Mouse (Mus musculus): ENCODE results near the gene 4921501E09Rik. TPM values are rescaled to one million over a fixed set of nuclear protein-coding genes. Genes with fewer than 3 reads are reported as not detected.
A peak's percentile ranks its signal among the peaks of the same experiment; 100 is the strongest.
"Not testable (repeated sequence)": the region's sequence is repeated elsewhere in the genome, so short reads cannot be mapped to it uniquely, and the experiment has no call there.

4921501E09Rik gene
- total RNA-seq (2021) = not detected
- long read RNA-seq, experiment 1 = 0 reads
- long read RNA-seq, experiment 2 = 0 reads

- no peak for DNase-seq
Observed at GRCm38 (mm10) chr17:33067958-33068357, at the start of gene 4921501E09Rik. Gene 4921501E09Rik (minus strand): TSS chr17:33068058.

DNA sequence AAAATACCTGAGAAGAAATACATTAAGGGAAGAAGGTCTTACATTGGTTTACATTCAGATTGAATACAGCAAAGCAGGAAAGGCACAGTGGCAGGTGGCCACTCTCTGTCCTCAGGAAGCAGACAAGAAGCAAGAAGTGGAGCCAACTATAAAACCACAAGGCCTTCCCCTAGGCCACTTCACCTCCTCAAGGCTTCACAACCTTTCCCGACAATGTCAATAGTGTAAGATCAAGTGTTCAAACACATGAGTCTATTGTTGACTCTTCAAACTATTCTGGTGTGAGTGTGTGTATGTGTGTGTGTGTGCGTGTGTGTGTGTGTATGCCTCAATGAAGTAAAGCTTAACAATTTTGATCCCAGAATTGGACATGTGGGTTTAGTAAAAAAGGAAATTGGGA is 29.5 kb upstream of the 4921501E09Rik start:
- no peak for DNase-seq

- DNase-seq = peak; percentile 85 to 91
Observed at GRCm38 (mm10) chr17:33092391-33093193, 24.7 kb upstream of the 4921501E09Rik start.

GRCm38 (mm10) chr17:33091630-33092029 is 23.8 kb upstream of the 4921501E09Rik start:
- peak in 1 of 2 experiments; percentile 6 for DNase-seq

DNA sequence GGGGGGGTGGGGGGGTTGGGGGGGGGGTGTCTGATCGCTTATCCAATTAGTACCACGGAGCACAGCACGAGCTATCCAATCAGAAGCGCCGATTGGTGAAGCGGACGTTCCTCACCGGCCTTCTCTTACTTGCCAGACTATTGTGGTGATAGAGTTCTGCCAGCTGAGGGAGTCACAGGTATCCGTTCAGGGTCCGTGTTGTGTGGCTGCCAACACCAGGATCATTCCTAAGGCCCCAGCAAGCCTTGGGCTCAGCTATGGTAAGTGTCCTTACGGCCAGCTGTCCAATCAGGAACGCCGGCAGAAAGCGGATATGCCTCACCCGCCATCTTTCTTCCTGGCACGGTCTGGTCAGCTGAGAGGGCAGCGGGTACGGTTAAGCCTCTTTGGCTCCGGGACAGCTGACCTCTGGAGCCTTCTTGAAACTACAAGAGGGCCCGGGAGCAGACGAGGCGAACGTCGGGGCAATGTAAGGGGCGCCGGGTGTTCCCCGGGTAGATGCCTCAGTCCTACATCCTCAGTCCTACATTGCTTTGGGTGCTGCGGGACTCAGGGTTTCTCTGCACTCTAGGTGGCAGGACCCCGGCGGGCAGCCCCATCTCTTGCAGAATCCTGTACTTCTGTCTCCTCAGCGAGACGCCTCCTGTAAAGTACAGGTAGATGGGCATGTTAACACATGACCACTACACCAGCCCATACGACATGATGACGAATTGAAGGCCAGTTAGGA is 21.5 kb upstream of the 4921501E09Rik start, which contains the start of gene Zfp563:
TSS of gene Zfp563 (plus strand) at position 91 of the 730 bp plus-strand sequence.
- peak; percentile 97 to 98 for DNase-seq

GRCm38 (mm10) chr17:33063001-33063400 is 4.9 kb downstream of the 4921501E09Rik start:
- DNase-seq = no peak

DNA sequence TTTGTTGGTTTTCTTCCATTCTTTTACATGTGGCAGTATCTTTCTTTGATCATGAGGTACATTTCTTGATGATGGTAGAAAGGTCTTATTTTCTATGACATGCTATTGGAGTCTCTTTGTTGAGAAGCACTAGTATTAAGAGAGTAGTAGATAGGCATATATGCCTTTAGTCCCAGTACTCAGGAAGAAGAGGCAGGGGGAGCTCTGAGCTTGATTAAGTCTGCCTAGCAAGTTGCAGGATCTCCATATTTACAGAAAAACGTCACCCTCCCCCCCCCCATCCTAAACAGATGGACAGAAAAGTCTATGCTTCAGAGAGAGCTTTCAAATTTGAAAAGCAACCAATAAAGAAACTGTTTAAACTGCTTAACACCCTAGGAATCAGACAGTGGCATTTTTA is 9.1 kb downstream of the 4921501E09Rik start:
- DNase-seq = no peak

- DNase-seq = peak; percentile 85 to 86
Observed at GRCm38 (mm10) chr17:33032900-33033891, 34.7 kb downstream of the 4921501E09Rik start, which contains the start of gene Zfp763. Gene Zfp763 (minus strand): TSS chr17:33033402.

- DNase-seq = no peak
Observed at GRCm38 (mm10) chr17:33032376-33032775, 35.5 kb downstream of the 4921501E09Rik start.

DNA sequence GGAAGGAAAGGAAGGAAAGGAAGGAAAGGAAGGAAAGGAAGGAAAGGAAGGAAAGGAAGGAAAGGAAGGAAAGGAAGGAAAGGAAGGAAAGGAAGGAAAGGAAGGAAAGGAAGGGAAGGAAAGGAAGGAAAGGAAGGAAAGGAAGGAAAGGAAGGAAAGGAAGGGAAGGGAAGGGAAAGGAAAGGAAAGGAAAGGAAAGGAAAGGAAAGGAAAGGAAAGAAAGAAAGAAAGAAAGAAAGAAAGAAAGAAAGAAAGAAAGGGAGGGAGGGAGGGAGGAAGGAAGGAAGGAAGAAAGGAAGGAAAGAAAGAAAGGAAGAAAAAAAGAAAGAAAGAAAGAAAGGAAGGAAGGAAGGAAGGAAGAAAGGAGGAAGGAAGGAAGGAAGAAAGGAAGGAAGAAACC is 47.4 kb downstream of the 4921501E09Rik start:
- DNase-seq = not testable (repeated sequence)

Other genes with a start within 250 kb of the 4921501E09Rik start
- 1 to 10 TPM; 7.9 to 9.3 TPM for gene Zfp799, start 237.8 kb downstream of the 4921501E09Rik start, total RNA-seq (2021)
- 1 to 10 TPM; 6.1 to 7.8 TPM for gene Zfp870, start 176.4 kb downstream of the 4921501E09Rik start, total RNA-seq (2021)
- under 1 TPM in 1 of 2 experiments, not detected in 1; 0.22 TPM for gene Cyp4f14, start 150.7 kb downstream of the 4921501E09Rik start, total RNA-seq (2021)
- 10 to 100 TPM in 1 of 2 experiments, 1 to 10 TPM in 1; 8.7 to 12.9 TPM for gene Cyp4f13, start 120.7 kb downstream of the 4921501E09Rik start, total RNA-seq (2021)
- gene Zfp472, start 102.2 kb downstream of the 4921501E09Rik start, total RNA-seq (2021) = 1 to 10 TPM; 1.8 to 2.1 TPM
- 1 to 10 TPM; 6.0 to 6.5 TPM for gene Zfp952, start 74.9 kb downstream of the 4921501E09Rik start, total RNA-seq (2021)
- 1 to 10 TPM; 2.0 to 2.8 TPM for gene Zfp763, start 34.7 kb downstream of the 4921501E09Rik start, total RNA-seq (2021)
- 1 to 10 TPM; 5.1 to 5.6 TPM for gene Zfp563, start 21.3 kb upstream of the 4921501E09Rik start, total RNA-seq (2021)
- gene Morc2b, start 71.6 kb upstream of the 4921501E09Rik start, total RNA-seq (2021) = under 1 TPM in 1 of 2 experiments, not detected in 1; 0.07 TPM
- gene Olfr55, start 100.4 kb upstream of the 4921501E09Rik start, total RNA-seq (2021) = not detected
- gene Olfr239, start 123.2 kb upstream of the 4921501E09Rik start, total RNA-seq (2021) = not detected
- gene Olfr1564, start 153.6 kb upstream of the 4921501E09Rik start, total RNA-seq (2021) = under 1 TPM; 0.15 TPM
- gene Zfp955a, start 187.1 kb upstream of the 4921501E09Rik start, total RNA-seq (2021) = 1 to 10 TPM; 7.7 to 9.9 TPM
- not detected for gene Olfr63, start 196.6 kb upstream of the 4921501E09Rik start, total RNA-seq (2021)
- 1 to 10 TPM; 9.1 to 9.4 TPM for gene Zfp955b, start 221.5 kb upstream of the 4921501E09Rik start, total RNA-seq (2021)